Mouse (Mus musculus): ENCODE data around the gene Zfand3. TPM values are rescaled to one million over a fixed set of nuclear protein-coding genes. Genes with fewer than 3 reads are reported as not detected.

Gene Zfand3
- polyA plus RNA-seq, 1 experiment from 2014 or later = 24.2 TPM

- no peaks in the 10 kb centered on the region for H3K9me3 ChIP-seq (ENCODE audit: control insufficient read depth, low read length)
- no peaks in the 10 kb centered on the region for H3K27me3 ChIP-seq (replicated peaks; ENCODE audit: control insufficient read depth, insufficient read depth, low read length)
- no peak for DNase-seq (ENCODE audit: low spot score)
- H3K4me2 ChIP-seq = no peak overlapping the region
- 84% methylated on average over 5 of the region's 5 CpGs for WGBS
- no peak for ATAC-seq (replicated peaks; ENCODE audit: low FRiP score)
- no peak overlapping the region for H3K4me3 ChIP-seq (ENCODE audit: low read depth, low read length)
- no peaks in the 10 kb centered on the region for H3K36me3 ChIP-seq (ENCODE audit: control insufficient read depth, insufficient read depth, low read length)
- peaks cover 3% of the 10 kb centered on the region for H3K4me1 ChIP-seq (replicated peaks; ENCODE audit: control insufficient read depth, insufficient read depth, low read length)
- H3K27ac ChIP-seq (ENCODE audit: low read depth, low read length) = no peak overlapping the region
- H3K9ac ChIP-seq (ENCODE audit: low read depth, low read length) = no peak overlapping the region
These were observed 47.8 kb downstream of the Zfand3 start for GRCm38 (mm10) chr17:30052347-30052742.

- no peaks in the 10 kb centered on the region for H3K36me3 ChIP-seq (ENCODE audit: control insufficient read depth, insufficient read depth, low read length)
- no peak for DNase-seq (ENCODE audit: low spot score)
These were observed 48.9 kb downstream of the Zfand3 start for GRCm38 (mm10) chr17:30053463-30053862.

GRCm38 (mm10) chr17:30053871-30054270, 49.3 kb downstream of the Zfand3 start:
- Histone ChIP-seq H3K4me3 (ENCODE audit: low read depth, low read length) (no peak overlapping the region), H3K9ac (ENCODE audit: low read depth, low read length) (no peak overlapping the region), H3K4me1 (replicated peaks; ENCODE audit: control insufficient read depth, insufficient read depth, low read length) (peaks cover 9% of the 10 kb centered on the region), H3K27me3 (replicated peaks; ENCODE audit: control insufficient read depth, insufficient read depth, low read length) (no peaks in the 10 kb centered on the region), H3K27ac (ENCODE audit: low read depth, low read length) (no peak overlapping the region), H3K4me2 (no peak overlapping the region), H3K36me3 (ENCODE audit: control insufficient read depth, insufficient read depth, low read length) (no peaks in the 10 kb centered on the region), H3K9me3 (ENCODE audit: control insufficient read depth, low read length) (no peaks in the 10 kb centered on the region)
- 83% methylated on average over 2 of the region's 2 CpGs for WGBS
- DNase-seq (ENCODE audit: low spot score) (no peak), ATAC-seq (replicated peaks; ENCODE audit: low FRiP score) (no peak)

More at GRCm38 (mm10) chr17:30053463-30053862, 48.9 kb downstream of the Zfand3 start:
- H3K27me3 ChIP-seq (replicated peaks; ENCODE audit: control insufficient read depth, insufficient read depth, low read length) = no peaks in the 10 kb centered on the region
- H3K9ac ChIP-seq (ENCODE audit: low read depth, low read length) = no peak overlapping the region
- no peak overlapping the region for H3K4me2 ChIP-seq
- no peaks in the 10 kb centered on the region for H3K9me3 ChIP-seq (ENCODE audit: control insufficient read depth, low read length)
- WGBS = 65% methylated on average over 9 of the region's 9 CpGs
- no peak overlapping the region for H3K27ac ChIP-seq (ENCODE audit: low read depth, low read length)
- H3K4me1 ChIP-seq (replicated peaks; ENCODE audit: control insufficient read depth, insufficient read depth, low read length) = peaks cover 6% of the 10 kb centered on the region
- H3K4me3 ChIP-seq (ENCODE audit: low read depth, low read length) = no peak overlapping the region
- ATAC-seq (replicated peaks; ENCODE audit: low FRiP score) = no peak

GRCm38 (mm10) chr17:30056226-30056625, 51.7 kb downstream of the Zfand3 start:
- Histone ChIP-seq H3K36me3 (ENCODE audit: control insufficient read depth, insufficient read depth, low read length) (no peaks in the 10 kb centered on the region), H3K4me2 (no peak overlapping the region), H3K9me3 (ENCODE audit: control insufficient read depth, low read length) (no peaks in the 10 kb centered on the region), H3K4me3 (ENCODE audit: low read depth, low read length) (no peak overlapping the region), H3K27me3 (replicated peaks; ENCODE audit: control insufficient read depth, insufficient read depth, low read length) (no peaks in the 10 kb centered on the region), H3K9ac (ENCODE audit: low read depth, low read length) (no peak overlapping the region), H3K4me1 (replicated peaks; ENCODE audit: control insufficient read depth, insufficient read depth, low read length) (peaks cover 12% of the 10 kb centered on the region), H3K27ac (ENCODE audit: low read depth, low read length) (no peak overlapping the region)
- DNase-seq (ENCODE audit: low spot score) (no peak), ATAC-seq (replicated peaks; ENCODE audit: low FRiP score) (no peak)
- 91% methylated on average over 5 of the region's 5 CpGs for WGBS

- H3K27ac ChIP-seq (ENCODE audit: low read depth, low read length) = no peak overlapping the region
- ATAC-seq (replicated peaks; ENCODE audit: low FRiP score) (no peak), DNase-seq (ENCODE audit: low spot score) (no peak)
- H3K36me3 ChIP-seq (ENCODE audit: control insufficient read depth, insufficient read depth, low read length) = no peaks in the 10 kb centered on the region
- no peaks in the 10 kb centered on the region for H3K27me3 ChIP-seq (replicated peaks; ENCODE audit: control insufficient read depth, insufficient read depth, low read length)
- H3K4me2 ChIP-seq = no peak overlapping the region
- H3K9me3 ChIP-seq (ENCODE audit: control insufficient read depth, low read length) = no peaks in the 10 kb centered on the region
- H3K4me3 ChIP-seq (ENCODE audit: low read depth, low read length) = no peak overlapping the region
- H3K4me1 ChIP-seq (replicated peaks; ENCODE audit: control insufficient read depth, insufficient read depth, low read length) = peaks cover 12% of the 10 kb centered on the region
- H3K9ac ChIP-seq (ENCODE audit: low read depth, low read length) = no peak overlapping the region
- WGBS = 84% methylated on average over 3 of the region's 3 CpGs
These were observed 54.1 kb downstream of the Zfand3 start for GRCm38 (mm10) chr17:30058594-30058993.

GRCm38 (mm10) chr17:30059066-30059465, 54.5 kb downstream of the Zfand3 start:
- WGBS = 81% methylated on average over 5 of the region's 5 CpGs
- Histone ChIP-seq H3K4me1 (replicated peaks; ENCODE audit: control insufficient read depth, insufficient read depth, low read length) (peaks cover 17% of the 10 kb centered on the region), H3K9ac (ENCODE audit: low read depth, low read length) (no peak overlapping the region), H3K4me2 (no peak overlapping the region), H3K36me3 (ENCODE audit: control insufficient read depth, insufficient read depth, low read length) (no peaks in the 10 kb centered on the region), H3K27me3 (replicated peaks; ENCODE audit: control insufficient read depth, insufficient read depth, low read length) (no peaks in the 10 kb centered on the region), H3K27ac (ENCODE audit: low read depth, low read length) (no peak overlapping the region), H3K4me3 (ENCODE audit: low read depth, low read length) (no peak overlapping the region), H3K9me3 (ENCODE audit: control insufficient read depth, low read length) (no peaks in the 10 kb centered on the region)
- no peak for ATAC-seq (replicated peaks; ENCODE audit: low FRiP score)
- no peak for DNase-seq (ENCODE audit: low spot score)

GRCm38 (mm10) chr17:30061100-30061837, 56.7 kb downstream of the Zfand3 start:
- DNase-seq (ENCODE audit: low spot score) (no peak), ATAC-seq (replicated peaks; ENCODE audit: low FRiP score) (no peak)
- Histone ChIP-seq H3K36me3 (ENCODE audit: control insufficient read depth, insufficient read depth, low read length) (no peaks in the 10 kb centered on the region), H3K9ac (ENCODE audit: low read depth, low read length) (no peak overlapping the region), H3K4me3 (ENCODE audit: low read depth, low read length) (no peak overlapping the region), H3K27me3 (replicated peaks; ENCODE audit: control insufficient read depth, insufficient read depth, low read length) (no peaks in the 10 kb centered on the region), H3K4me2 (no peak overlapping the region), H3K9me3 (ENCODE audit: control insufficient read depth, low read length) (no peaks in the 10 kb centered on the region), H3K4me1 (replicated peaks; ENCODE audit: control insufficient read depth, insufficient read depth, low read length) (peaks cover 18% of the 10 kb centered on the region), H3K27ac (ENCODE audit: low read depth, low read length) (no peak overlapping the region)
- 84% methylated on average over 8 of the region's 8 CpGs for WGBS

GRCm38 (mm10) chr17:30063849-30064248, 59.3 kb downstream of the Zfand3 start:
- WGBS = 46% methylated on average over 3 of the region's 3 CpGs
- no peak for DNase-seq (ENCODE audit: low spot score)
- H3K4me1 ChIP-seq (replicated peaks; ENCODE audit: control insufficient read depth, insufficient read depth, low read length) = peaks cover 12% of the 10 kb centered on the region
- no peak for ATAC-seq (replicated peaks; ENCODE audit: low FRiP score)
- H3K4me2 ChIP-seq = no peak overlapping the region
- H3K27me3 ChIP-seq (replicated peaks; ENCODE audit: control insufficient read depth, insufficient read depth, low read length) = no peaks in the 10 kb centered on the region
- no peak overlapping the region for H3K9ac ChIP-seq (ENCODE audit: low read depth, low read length)
- H3K9me3 ChIP-seq (ENCODE audit: control insufficient read depth, low read length) = no peaks in the 10 kb centered on the region
- no peak overlapping the region for H3K4me3 ChIP-seq (ENCODE audit: low read depth, low read length)
- H3K36me3 ChIP-seq (ENCODE audit: control insufficient read depth, insufficient read depth, low read length) = no peaks in the 10 kb centered on the region
- H3K27ac ChIP-seq (ENCODE audit: low read depth, low read length) = peak overlapping the region; percentile 32; the same call in 1 of the 2 replicates

- Histone ChIP-seq H3K36me3 (ENCODE audit: control insufficient read depth, insufficient read depth, low read length) (no peaks in the 10 kb centered on the region), H3K4me1 (replicated peaks; ENCODE audit: control insufficient read depth, insufficient read depth, low read length) (peaks cover 12% of the 10 kb centered on the region), H3K9me3 (ENCODE audit: control insufficient read depth, low read length) (no peaks in the 10 kb centered on the region), H3K4me2 (no peak overlapping the region), H3K27ac (ENCODE audit: low read depth, low read length) (no peak overlapping the region), H3K9ac (ENCODE audit: low read depth, low read length) (no peak overlapping the region), H3K4me3 (ENCODE audit: low read depth, low read length) (no peak overlapping the region), H3K27me3 (replicated peaks; ENCODE audit: control insufficient read depth, insufficient read depth, low read length) (no peaks in the 10 kb centered on the region)
- WGBS = 74% methylated on average over 4 of the region's 4 CpGs
- ATAC-seq (replicated peaks; ENCODE audit: low FRiP score) (no peak), DNase-seq (ENCODE audit: low spot score) (no peak)
These were observed 60.2 kb downstream of the Zfand3 start for GRCm38 (mm10) chr17:30064746-30065145.
